Mouse (Mus musculus) thymus, postnatal 25 days (tissue): ENCODE data around the gene Ints11.
A peak's percentile ranks its signal among the peaks of the same experiment; 100 is the strongest.

ENCODE experiments used
- DNase-seq: peaks from one replicate; pipeline ENCODE4 v3.0.0; 2022

The Ints11 gene

DNA sequence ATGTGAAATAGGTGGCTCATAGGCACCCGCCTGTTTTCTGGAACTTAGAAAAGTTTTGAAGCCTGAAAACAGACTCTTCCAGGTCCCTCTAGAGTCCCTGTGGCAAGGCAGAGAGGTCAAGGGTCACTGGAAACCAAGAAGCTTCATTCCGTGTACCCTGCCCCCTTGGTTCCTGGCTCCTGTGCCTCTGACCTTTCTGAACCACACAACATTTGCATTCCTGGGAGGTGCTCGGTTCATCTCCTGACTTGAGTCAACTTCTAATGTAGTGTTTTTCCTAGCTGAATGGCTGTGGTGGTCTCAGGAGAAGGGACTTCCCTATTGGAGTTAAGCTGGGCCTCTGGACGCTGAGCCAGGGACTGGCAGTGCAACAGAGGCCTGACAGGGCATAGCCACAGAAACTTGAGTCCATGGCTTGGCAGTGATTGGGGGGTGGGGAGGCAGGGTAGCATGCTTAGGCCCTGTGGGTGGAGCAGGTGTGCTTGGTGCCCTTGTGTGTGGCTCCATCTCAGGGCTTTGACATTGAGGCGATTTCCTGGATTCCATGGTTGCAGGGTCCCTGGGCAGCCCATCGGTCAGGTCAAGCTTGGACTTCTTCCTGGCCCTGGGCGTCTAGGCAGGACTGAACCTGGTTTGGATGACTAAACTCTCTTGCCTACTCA is 20.8 kb upstream of the Ints11 start:
- DNase-seq, result no peak

DNA sequence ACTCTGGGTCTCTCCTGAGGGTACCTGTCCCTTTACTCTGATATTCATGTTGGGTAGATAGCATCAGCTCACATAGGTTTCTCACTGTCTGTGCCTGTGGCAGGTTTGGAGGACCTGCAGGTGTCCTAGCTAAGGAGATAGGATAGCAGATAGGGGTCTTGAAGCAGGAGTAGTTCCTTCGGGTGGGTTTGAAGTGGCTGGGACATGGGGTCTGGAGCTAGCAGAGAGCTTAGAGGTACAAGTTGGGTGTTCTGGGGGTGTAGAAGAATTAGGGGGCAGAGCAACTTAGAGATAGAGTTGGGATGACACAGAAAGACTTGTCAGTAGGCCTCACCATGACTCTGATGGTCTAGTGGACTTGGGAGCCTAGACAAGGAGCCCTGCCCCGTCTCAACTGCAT is 20.0 kb upstream of the Ints11 start:
- no peak for DNase-seq

DNA sequence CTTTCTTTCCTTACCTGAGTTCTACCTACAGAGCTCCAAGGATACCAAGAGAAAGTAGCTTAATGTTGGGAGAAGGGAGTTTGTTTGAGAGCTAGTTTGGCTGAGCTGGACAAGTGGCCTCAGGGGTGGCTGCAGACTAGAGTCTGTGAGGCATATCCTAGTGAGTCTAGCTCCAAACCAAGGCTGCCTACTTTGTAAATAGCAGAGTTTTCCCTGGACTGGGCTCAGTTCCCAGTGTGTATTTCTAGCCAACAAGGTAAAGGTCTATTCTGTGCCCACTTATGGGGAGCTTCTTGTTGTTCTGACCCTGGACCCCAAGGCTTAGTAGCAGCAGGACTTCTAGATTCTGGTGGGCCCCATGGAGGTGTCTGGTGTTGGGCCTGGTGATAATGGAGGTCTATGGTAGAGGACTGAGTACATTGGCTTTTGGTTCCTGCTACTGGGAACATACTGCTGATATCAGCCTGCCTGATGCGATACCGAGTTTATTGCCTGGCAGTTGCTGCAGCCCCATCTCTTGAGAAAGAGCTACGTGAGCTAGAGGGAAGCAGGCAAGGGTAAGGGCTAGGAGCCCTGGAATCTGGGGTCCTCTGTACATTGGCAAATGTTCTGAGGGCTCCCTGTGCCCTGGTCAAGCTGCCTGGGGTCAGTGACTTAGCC is 19.4 kb upstream of the Ints11 start:
- no peak for DNase-seq

DNA sequence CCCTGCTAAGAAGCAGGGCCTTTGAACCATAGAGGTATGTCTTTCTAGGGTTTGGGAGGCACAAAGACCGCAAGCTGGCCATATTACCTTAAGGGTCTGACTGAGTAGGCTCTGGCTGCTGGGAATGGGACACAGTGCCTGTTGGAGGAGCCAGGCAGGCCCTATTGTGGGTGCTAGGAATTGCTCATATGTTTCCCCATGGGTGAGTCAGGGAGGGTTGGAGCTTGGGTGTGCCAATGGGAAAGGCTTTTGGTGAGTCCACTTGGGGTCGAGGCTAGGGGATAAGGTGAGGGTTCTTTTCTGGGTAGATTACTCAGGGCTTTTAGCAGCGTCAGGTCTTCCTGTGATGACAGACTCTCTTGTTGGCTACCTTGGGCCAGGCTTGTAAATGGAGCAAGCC is 18.0 kb upstream of the Ints11 start:
- no peak for DNase-seq

DNA sequence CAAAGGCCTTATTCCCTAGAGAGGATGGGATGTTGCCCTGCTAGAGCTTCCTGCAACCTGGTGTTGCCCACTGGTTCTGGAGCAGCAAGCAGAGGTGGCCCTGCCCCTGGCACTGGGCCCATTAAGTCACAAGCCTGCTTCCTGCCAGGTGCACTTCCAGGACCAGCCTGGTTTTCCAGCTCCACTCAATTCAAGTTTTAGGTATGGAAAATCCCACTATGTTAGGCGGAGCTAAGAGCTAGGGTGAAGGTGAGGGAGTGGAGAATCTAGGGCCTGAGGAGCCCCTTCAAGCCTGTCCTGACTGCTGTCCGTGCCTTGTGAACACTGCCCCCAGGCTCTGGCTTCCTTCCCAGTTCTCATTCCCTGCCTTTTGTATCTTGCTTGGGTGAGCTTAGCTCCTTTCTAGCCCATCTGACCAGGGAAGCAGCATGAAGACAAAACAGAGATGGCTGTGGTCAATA is 17.4 kb upstream of the Ints11 start:
- DNase-seq, result no peak

DNA sequence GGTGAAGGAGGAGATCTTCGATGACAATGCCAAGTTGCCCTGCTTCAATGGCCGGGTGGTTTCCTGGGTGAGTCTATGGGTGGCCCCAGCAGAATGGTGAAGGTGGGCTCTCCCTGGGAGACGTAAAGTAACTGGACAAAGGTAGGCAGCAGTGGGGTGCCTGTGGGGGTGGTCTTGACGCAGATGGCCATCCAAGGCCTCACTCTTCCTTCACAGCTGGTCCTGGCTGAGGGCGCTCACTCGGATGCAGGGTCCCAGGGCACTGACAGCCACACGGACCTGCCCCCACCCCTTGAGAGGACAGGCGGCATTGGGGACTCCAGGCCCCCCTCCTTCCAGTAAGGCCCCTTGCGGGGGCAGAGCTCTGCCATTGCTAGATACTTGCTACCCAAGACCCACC is 15.9 kb upstream of the Ints11 start:
- DNase-seq, result no peak

DNA sequence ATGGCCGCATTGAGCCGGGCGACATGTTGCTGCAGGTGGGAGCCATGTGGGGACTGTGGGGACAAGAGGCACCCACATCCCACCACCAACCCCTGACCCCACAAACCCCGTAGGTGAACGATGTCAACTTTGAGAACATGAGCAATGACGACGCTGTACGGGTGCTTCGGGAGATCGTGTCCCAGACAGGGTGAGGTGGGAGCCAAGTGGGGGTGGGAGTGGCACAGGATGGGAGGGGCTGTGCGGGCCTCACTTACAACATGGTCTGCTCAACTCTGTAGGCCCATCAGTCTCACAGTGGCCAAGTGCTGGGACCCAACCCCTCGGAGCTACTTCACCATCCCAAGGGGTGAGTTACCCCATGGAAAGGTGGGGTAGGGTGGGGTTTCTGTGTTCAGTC is 14.4 kb upstream of the Ints11 start:
- DNase-seq, result no peak

DNA sequence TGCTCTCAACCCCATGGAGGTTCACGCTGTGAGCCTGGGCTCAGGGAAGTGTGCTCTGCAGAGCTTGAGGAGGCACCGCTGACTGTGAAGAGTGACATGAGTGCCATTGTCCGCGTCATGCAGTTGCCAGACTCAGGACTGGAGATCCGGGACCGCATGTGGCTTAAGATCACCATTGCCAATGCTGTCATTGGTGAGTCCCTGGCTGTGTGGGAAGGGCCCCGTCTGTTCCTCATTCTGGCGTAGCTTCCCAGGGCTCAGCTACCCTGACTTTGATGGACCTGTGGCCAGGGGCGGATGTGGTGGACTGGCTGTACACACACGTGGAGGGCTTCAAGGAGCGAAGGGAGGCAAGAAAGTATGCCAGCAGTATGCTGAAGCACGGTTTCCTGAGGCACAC is 13.3 kb upstream of the Ints11 start:
- no peak for DNase-seq

DNA sequence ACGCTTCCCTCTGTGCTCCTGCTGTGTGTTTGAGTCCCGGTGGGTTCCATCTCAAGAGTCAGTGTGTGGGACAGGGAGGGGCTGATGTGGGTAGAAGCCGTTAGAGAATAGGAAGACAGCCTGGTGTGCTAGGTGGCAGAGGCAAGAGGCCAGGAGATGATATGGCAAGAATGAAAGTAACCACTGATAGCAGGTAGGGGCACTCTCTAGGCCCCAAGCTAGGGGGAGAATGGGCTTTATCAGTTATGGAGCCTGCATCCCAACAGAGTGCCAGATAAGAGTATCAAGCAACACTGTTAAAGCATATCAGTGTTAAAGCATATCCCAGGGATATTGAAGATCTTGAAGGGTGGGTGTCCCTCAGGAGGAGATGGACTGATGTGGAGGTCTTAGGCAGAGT is 12.5 kb upstream of the Ints11 start:
- DNase-seq, result no peak

DNA sequence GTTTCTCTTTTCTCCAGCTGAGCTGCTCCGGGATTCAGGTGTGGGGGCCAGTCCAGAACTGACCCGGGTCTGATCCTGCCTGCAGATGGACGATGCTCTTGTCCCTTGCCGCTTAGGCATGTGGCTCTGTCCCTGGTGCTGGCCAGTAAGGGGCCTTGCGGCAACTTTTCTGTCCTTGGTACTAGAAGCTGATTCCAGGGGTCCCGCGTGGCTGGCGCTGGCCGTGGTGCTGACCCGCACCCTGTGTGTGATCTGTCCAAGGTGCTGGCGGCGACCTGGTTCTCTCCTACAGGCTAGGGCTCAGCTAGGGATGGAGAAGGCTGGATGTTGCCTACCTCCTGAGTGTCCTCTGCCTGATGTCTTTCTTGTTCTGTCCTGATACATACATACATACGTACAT is 10.0 kb upstream of the Ints11 start:
- peak; percentile 49 for DNase-seq

DNA sequence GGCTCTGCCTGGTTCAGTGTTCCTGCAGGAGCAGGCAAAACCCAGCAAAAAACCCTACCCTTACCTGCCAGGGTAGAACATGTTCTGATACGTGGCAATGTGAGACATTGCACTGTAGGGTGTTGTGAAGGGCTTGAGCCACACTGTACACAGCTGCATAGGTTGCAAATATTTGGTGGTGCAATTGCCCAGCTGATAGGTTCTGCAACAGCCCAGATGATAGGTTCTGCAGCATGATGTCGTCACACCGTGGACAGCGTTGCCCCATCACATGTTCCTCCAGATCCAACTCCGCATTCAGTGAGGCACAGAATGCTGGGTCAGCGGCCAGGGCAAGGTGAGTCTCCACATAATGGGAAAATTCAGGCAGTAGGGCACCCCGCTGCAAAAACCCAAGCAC is 7.6 kb upstream of the Ints11 start:
- DNase-seq, result no peak

DNA sequence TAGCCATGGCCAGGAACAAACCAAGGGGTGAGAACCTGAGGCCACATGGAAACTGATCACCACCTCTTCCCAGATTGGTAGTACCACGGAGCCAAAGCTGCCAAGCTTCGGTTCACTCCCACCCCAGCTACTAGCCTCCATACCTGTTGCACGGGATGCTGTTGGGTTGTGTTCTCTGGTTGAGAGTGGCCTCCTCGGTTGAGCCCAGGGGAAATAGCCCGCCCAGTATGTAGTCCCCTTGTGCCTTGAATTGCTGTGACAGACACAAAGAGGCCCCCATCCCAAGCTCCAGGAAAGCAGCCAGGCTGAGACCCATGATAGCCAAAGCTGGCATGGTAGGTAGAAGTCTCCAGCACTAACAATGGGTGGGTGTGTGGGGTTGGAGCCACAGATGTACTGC is 6.3 kb upstream of the Ints11 start, which contains the start of gene Tas1r3:
TSS of gene Tas1r3 (minus strand) at position 362 of the 400 bp plus-strand sequence.
- DNase-seq, result no peak

DNA sequence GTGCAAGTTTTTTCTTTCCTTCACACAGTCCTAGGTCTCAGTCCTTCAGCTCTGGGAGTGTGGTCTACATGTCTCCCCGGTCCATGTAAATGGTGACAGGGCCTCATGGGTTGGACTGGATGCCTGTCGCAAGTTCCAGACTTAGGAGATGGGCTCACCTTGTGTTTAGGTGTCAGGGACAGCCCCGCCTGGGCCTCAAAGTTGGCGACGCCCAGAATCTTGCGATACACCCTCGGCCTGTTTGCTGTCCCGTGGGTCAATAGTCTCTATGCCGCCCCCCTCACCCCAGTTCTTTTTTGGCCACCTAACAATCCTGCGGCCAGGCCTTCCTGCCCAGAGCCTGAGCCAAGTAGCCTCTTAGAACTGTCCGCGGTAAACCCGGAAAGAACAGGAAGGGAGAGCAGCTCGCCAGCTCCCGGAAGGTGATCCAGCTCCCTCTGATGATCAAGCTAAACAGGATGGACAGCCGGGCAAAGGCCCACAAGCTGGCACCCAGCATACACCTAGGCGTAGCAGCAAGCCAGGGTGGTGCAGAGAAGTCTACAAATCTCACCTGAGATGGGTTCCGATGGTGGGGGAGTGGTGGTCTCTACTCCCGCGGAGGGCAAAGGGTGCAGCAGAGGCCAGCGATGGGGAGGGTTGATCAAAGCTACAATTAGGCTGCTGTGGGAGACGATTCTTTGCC is 590 bp upstream of the Ints11 start:
- no peak for DNase-seq

DNA sequence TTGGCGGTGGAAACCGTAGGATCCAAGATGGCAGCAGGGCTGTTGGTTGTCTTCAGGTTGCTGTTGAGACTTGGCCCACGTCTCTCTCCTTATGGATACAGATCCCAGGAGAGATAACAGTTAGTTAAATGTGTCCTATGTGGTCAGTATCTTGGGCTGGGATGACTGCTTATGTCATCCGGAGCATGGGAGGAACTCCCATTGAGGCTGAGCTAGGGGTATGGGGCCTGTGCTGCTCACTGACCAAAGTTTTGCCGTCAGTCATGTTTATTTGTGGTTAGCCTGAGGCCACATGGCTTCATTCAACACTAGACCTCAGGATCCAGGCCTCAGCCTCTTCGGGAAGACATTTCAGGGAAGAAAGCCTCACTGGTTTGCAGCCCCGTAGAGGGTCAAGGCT is 2.1 kb downstream of the Ints11 start:
- no peak for DNase-seq

DNA sequence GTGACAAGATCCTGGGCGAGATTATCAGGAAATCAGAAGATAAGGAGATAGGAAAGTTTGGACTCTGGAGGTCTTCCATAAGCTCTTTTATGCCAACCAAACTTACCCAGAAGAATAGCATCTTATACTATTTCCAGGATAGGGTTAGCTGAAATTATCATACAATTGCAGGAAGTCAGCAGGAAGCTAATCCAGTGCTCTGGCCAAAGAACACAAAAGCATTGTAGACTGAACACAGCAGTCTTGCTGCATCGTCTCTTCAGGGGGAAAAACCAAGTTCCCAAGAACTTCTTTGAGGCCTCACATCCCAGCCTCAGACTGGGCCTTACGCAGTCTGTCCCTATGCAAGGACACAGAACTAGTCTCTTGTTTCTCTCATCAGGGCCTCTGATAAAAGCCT is 14.2 kb downstream of the Ints11 start:
- no peak for DNase-seq

DNA sequence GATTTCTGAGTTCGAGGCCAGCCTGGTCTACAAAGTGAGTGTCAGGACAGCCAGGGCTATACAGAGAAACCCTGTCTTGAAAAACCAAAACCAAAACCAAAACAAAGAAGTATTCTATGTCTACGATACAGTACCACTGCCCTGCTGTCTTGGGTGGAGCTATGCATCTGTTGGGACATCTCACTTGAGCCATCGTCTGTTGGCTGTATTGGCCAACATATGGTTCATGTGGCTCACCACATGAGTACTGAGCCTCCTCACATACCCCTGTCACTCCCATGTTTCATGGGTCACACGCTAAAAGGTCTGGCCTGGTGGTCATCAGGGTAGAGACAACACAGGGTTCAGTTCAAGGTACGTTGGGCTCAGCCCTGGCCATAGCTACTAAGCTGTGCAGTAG is 17.0 kb downstream of the Ints11 start:
- no peak for DNase-seq

DNA sequence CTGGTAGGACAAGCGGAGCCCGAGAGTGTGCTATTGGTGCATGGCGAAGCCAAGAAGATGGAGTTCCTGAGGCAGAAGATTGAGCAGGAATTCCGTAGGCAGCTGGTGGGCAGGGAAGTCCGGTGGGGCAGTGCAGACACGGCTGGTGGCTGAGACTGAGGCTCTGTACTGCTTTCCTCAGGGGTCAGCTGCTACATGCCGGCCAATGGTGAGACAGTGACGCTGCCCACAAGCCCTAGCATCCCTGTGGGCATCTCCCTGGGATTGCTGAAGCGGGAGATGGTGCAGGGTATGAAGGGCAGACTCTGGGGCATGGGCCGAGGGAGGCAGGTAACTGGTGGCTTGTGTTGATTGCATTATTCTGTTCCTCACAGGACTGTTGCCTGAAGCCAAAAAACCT is 18.3 kb downstream of the Ints11 start:
- no peak for DNase-seq

DNA sequence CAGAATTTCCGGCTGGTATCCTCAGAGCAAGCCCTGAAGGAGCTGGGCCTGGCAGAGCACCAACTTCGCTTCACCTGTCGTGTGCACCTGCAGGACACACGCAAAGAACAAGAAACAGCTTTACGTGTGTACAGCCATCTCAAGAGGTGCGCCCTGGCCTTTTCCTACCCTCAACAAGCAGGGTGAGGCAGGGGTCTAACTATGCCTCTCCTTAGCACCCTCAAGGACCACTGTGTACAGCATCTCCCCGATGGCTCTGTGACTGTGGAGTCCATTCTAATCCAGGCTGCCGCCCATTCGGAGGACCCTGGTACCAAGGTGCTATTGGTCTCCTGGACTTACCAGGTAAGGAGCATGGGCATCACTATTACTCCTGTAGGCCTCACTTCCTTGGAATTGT is 18.8 kb downstream of the Ints11 start:
- DNase-seq, result no peak

DNA sequence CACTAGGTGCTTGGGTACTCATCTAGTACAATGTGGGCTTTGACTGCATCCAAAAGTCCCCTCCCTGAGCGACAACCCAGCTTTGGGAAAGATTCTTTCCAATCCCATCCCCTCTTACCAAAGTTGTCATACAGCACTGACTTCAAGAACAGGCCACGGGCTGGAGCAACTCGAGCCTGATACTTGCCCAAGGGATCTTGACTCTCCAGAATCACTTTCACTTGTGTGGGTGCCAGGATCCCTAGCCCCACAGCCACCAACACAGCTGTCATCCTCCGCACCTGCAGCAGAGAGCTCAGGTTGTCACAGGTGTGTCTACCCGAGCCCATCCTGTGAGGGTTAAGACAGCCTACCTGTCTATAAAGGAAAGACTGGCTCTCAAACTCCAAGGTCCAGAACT is 20.0 kb downstream of the Ints11 start:
- DNase-seq, result no peak

DNA sequence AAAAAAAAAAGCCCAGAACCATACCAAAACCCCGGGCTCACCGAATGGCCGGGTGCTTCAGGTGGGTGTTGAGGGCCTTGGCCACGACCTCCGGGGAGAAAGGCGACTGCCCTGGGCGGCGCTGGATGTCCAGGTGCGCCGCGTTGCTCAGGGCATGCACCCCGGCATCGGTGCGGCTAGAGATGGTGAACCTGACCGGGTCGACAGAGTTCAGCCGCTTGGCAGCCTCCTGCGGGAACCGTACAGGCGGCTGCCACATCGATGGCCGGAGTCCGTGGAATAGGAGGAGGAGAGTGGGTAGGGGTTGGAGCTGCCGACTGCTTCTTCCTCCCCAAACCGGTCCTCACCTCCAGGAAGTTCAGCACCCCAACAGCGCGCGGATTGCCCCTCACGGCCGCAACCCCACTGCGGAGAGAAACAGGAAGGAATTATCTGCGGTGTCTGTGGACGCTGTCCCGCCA is 21.7 kb downstream of the Ints11 start:
- DNase-seq, result no peak

DNA sequence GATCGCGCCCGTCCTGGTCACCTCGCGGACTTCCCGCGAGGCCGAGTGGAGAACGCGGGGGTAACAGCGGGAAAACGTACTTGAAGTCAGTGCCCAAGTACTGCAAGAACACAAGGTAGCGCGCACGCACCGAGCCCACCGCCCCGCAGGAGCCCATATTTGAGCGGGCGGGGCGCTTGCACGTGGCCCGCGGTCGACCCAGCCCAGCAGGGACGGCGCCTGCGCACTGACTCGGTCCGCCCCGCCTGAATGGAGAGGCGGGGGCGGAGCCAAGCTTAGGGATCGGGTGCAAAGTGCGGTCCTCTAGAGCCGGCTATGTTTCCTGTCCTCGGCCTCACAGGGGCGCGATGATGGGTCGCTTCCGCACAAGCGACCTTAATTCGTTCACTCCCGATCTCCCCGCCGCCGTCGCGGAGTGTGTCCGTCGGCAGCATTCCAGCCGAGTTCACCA is 22.2 kb downstream of the Ints11 start, which contains the start of the genes Pusl1 and Acap3:
TSS of gene Pusl1 (minus strand) at position 231 of the 451 bp plus-strand sequence.
TSS of gene Acap3 (plus strand) at position 272 of the 451 bp plus-strand sequence.
- DNase-seq, result peak; percentile 98

DNA sequence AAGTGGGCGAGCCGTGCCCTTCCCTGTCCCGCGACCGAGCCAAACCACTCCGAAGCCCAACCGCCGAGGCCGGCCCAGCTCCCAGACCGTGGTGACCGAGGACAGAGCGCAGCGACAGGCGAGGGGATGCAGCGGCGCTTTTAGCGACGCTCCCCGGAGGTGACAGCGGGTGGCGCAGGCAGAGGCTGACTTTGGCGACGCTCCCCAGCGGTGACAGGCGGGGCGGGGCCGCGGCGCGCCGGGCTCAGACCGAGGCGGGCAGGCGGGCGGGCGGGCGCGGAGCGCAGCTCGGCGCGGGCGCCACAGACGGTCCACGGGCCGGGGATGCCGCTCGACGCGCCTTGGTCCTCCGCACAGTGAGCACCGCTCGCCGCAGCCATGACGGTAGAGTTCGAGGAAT is 22.7 kb downstream of the Ints11 start:
- DNase-seq, result peak; percentile 87

DNA sequence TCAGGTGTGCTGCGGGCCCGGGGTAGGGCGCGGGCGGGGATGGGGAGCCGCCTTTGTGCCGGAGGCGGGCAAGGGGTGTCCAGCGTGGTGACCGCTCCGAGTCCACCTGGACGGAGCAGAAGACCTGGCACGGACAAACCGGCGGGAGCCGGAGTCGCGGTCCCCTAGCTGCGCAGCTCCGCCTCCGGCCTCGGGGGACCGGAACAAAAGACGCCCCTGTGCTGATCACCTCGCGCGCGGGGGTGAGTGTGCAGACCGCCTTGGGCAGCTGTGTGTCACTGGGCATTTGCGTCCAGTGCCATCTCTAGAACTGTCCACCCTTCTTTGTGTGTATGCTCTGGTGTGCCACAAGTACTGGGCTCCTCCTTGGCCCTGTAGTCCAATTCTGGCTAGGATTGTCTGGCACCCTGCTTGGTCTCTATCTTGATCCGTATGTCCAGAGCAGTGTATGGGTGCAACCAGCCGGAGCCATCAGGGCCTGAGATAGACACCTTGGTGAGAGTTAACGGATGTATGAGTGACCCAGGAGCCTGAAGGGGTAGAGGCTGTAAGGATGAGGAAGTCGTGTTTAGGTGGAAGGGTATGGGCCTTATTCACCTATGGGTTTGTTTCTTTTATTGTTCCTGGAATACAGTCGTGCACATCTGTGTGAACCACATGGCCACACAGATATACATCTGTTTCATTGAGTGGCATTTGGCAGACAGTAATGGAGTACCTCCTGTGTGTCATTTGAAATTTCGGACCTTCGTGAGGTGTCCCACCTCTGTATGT is 23.3 kb downstream of the Ints11 start:
- DNase-seq, result peak; percentile 45
